Mouse (Mus musculus): ENCODE data around the gene Klb.

GRCm38 (mm10) chr5:65300121-65300520, 48.0 kb upstream of the Klb start:
- TF ChIP-seq CTCF (IDR thresholded peaks at IDR 0.05; ENCODE audit: borderline replicate concordance, insufficient read depth, low read length) = no peak
- no peak for TF ChIP-seq POLR2A (IDR thresholded peaks at IDR 0.05; ENCODE audit: low read depth, low read length)
